Mouse (Mus musculus) CD4-positive, CD25-positive, alpha-beta regulatory T cell (primary cell): Measurements from ENCODE around the gene Mapk1. TPM values are rescaled to one million over a fixed set of nuclear protein-coding genes. Genes with fewer than 3 reads are reported as not detected.

ENCODE experiments used
- polyA plus RNA-seq: library from polyadenylated mRNA; unstranded; fragments of 100-300 nt; shearing (Covaris generic); gene quantifications from one replicate; pipeline ENCODE4 v1.2.1, GENCODE M21; 2017

Mapk1 gene
- polyA plus RNA-seq, result 194 TPM

DNA sequence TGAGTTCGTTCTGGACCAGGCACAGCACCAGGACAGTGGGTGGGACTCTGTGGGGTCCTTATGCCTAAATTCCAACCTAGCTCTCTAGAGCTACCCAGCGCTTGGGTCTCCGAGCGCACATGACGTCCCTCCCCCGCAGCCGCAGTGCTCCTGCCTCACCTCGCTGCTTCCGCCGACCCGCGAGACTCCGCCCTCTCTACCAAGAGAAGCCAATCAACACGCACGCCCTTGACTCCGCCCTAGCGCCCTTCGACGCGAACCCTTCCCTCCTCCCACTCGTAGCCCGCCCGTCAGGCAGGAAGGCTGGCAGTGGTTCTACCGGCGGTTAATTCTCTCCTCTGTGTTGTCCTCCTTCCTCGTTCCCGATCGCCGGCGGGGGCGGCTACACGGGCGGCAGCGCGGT lies at the start of gene Mapk1:
Gene Mapk1, plus strand, starts transcription at position 252 of the 403 bp plus-strand sequence.

DNA sequence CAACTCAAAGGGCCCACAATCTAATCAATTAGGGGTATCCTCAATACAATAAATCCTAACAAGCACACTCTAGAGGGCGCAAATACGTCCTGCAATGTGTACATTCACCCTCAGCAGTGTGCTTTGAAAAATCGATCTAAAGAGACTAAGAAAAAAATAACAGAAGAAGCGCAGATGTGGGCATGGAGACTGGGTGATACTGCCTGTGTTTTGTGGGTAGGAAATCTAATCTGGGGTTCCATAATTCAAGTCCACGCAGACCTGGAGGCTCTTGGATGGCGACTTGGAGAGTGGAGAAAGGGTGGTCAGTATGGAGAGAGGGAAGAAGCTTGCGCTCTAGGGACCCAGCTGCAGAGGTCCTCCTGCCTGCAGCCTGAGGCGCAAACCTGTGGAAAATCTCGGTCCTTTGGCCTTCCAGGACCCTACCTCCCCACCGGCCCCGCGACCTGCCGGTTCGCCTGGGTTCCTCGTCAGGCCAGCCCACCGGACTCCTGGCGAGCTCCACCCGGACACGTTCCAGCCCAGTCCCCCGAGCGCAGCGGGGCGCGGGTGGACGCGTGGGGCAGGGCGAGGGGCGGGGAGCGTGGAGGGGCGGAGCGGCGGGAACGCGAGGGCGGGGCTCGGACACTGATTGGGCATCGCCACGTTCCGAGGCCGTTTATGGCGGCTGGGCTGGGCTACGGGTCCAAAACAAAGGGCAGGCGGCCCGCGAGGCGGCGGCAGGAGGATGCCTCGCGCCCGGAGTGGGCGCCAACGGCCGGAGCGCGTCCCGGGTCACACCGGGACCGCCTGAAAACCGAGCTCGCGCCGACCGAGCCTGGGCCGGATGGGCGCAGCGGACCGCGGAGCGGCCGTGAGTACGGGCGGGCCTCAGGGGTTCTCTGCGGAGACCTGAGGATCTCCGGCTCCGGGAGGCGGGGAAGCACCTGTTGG lies 86.6 kb downstream of the Mapk1 start, which contains the start of gene Ypel1:
Gene Ypel1, plus strand, starts transcription at position 186 of the 933 bp plus-strand sequence.

Other genes starting within 250 kb of the Mapk1 start
- not detected for gene Spag6l, start 153.9 kb upstream of the Mapk1 start, polyA plus RNA-seq
- 0.08 TPM for gene Igll1, start 119.4 kb upstream of the Mapk1 start, polyA plus RNA-seq
- gene Top3b, start 112.6 kb upstream of the Mapk1 start, polyA plus RNA-seq, result 101 TPM
- 1.8 TPM for gene Vpreb1, start 112.5 kb upstream of the Mapk1 start, polyA plus RNA-seq
- 22.9 TPM for gene Ppm1f, start 86.9 kb upstream of the Mapk1 start, polyA plus RNA-seq
- 3.6 TPM for gene Ypel1, start 86.3 kb downstream of the Mapk1 start, polyA plus RNA-seq
- 247 TPM for gene Ppil2, start 127.9 kb downstream of the Mapk1 start, polyA plus RNA-seq
- 3.0 TPM for gene 2610318N02Rik, start 141.8 kb downstream of the Mapk1 start, polyA plus RNA-seq
- gene Sdf2l1, start 149.0 kb downstream of the Mapk1 start, polyA plus RNA-seq, result 34.7 TPM
- 19.4 TPM for gene Ydjc, start 161.2 kb downstream of the Mapk1 start, polyA plus RNA-seq
- gene Ccdc116, start 163.8 kb downstream of the Mapk1 start, polyA plus RNA-seq, result 2.0 TPM
- 289 TPM for gene Ube2l3, start 219.3 kb downstream of the Mapk1 start, polyA plus RNA-seq
- not detected for gene Rimbp3, start 225.2 kb downstream of the Mapk1 start, polyA plus RNA-seq